ENCODE assay signal across 17 mouse cellular contexts in the genomic region with DNA sequence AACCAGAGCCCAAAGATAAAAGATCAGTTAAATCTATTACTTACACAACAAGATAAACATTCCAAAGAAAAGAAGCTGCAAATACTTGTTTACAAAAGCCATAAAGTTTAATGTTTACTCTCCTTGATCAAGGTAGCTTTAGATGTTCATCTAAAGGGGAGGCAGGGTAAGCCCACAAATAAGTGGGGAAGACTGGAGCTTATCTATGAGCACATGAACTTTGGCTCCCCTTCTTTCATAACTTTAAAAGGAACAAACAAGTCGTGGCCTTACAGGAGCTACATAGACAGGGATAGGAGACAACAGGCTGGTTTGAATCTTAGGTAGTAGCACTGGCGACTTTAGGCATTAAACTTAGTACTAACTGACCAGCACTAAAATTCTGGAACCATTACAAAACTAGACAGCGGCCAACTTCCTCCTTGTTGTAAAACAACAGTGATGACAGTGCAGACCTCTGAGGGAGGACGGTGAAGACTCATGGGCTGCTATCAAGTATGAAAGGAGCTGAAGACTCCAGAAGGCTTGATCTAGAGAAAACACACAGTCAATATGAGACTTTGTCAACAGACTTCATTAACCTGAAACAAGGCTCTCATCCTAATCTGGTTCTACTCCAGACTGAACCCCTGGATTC.
DNase-seq lines count a peak whose midpoint lies in the region; ATAC-seq and TF ChIP-seq lines count a peak whose summit lies in the region.
"Had no signal": no experiment of that assay in that cellular context is flagged by ENCODE, and none has a peak within 500 bp of the region (broad histone marks: within the 10 kb centered on the region; RNA-seq: fewer than 3 reads in every experiment).

No protein-coding gene starts in this region.

- no peaks in the 10 kb centered on the region for H3K36me3 ChIP-seq in kidney, adult 2 months (ENCODE audit: control insufficient read depth, insufficient read depth, low read length)
- H3K36me3 ChIP-seq in midbrain, embryonic 11.5 days (ENCODE audit: control insufficient read depth, insufficient read depth, low read length) = no peaks in the 10 kb centered on the region
- H3K36me3 ChIP-seq in forebrain, embryonic 13.5 days (ENCODE audit: poor library complexity, severe bottlenecking) = no peaks in the 10 kb centered on the region
- H3K36me3 ChIP-seq: embryonic facial prominence, embryonic 12.5 days; heart, embryonic 15.5 days; hindbrain, embryonic 13.5 days; intestine, embryonic 15.5 days; midbrain, embryonic 13.5 days had no signal

- TF ChIP-seq POLR2A in kidney, adult 2 months (IDR thresholded peaks at IDR 0.05; ENCODE audit: low read depth, low read length) = no peak
- TF ChIP-seq POLR2A in bone marrow macrophage, adult 2 months (IDR thresholded peaks at IDR 0.05; ENCODE audit: borderline replicate concordance, low read depth, low read length) = no peak

- ATAC-seq in common myeloid progenitor, adult 5-6 weeks (replicated peaks; ENCODE audit: low read depth, poor library complexity, severe bottlenecking) = peak; percentile 61
- ATAC-seq in megakaryocyte, adult 5-6 weeks (ENCODE audit: poor library complexity, severe bottlenecking) = peak; percentile 81
- ATAC-seq in midbrain, embryonic 11.5 days (ENCODE audit: low FRiP score) = no peak
- ATAC-seq in forebrain, embryonic 13.5 days = no peak
- ATAC-seq: forebrain, embryonic 16.5 days; intestine, embryonic 15.5 days; midbrain, embryonic 13.5 days had no signal

- H3K4me1 ChIP-seq in kidney, adult 2 months (ENCODE audit: control insufficient read depth, insufficient read depth, low read length) = no peaks in the 10 kb centered on the region; the same call in 1 of the 2 replicates
- peaks cover 46% of the 10 kb centered on the region for H3K4me1 ChIP-seq in bone marrow macrophage, adult 2 months (ENCODE audit: control insufficient read depth, insufficient read depth, low read length)
- no peaks in the 10 kb centered on the region for H3K4me1 ChIP-seq in midbrain, embryonic 11.5 days (ENCODE audit: control insufficient read depth, insufficient read depth, low read length)
- no peaks in the 10 kb centered on the region for H3K4me1 ChIP-seq in forebrain, embryonic 13.5 days
- H3K4me1 ChIP-seq: embryonic facial prominence, embryonic 12.5 days; heart, embryonic 15.5 days; hindbrain, embryonic 13.5 days; intestine, embryonic 15.5 days had no signal

- no peaks in the 10 kb centered on the region for H3K27me3 ChIP-seq in kidney, adult 2 months (replicated peaks; ENCODE audit: control insufficient read depth, insufficient read depth, low read length)
- H3K27me3 ChIP-seq in midbrain, embryonic 11.5 days (ENCODE audit: control insufficient read depth, insufficient read depth, low read length) = no peaks in the 10 kb centered on the region
- H3K27me3 ChIP-seq in forebrain, embryonic 13.5 days = no peaks in the 10 kb centered on the region
- H3K27me3 ChIP-seq: embryonic facial prominence, embryonic 12.5 days; heart, embryonic 15.5 days; hindbrain, embryonic 13.5 days; intestine, embryonic 15.5 days; midbrain, embryonic 13.5 days had no signal

- no peak for TF ChIP-seq CTCF in kidney, adult 2 months (conservative IDR thresholded peaks at IDR 0.05; ENCODE audit: insufficient read depth, insufficient read length, low read depth, low read length)
- TF ChIP-seq CTCF in bone marrow macrophage, adult 2 months (IDR thresholded peaks at IDR 0.05; ENCODE audit: low read depth, low read length) = no peak

- H3K4me2 ChIP-seq in midbrain, embryonic 11.5 days = no peak overlapping the region
- H3K4me2 ChIP-seq in forebrain, embryonic 13.5 days = no peak overlapping the region
- H3K4me2 ChIP-seq: embryonic facial prominence, embryonic 12.5 days; heart, embryonic 15.5 days; hindbrain, embryonic 13.5 days; intestine, embryonic 15.5 days; midbrain, embryonic 13.5 days had no signal

- H3K4me3 ChIP-seq in kidney, adult 2 months (ENCODE audit: insufficient read depth, low read depth, low read length) = no peak overlapping the region
- no peak overlapping the region for H3K4me3 ChIP-seq in bone marrow macrophage, adult 2 months (ENCODE audit: insufficient read depth, low read length)
- H3K4me3 ChIP-seq in midbrain, embryonic 11.5 days (ENCODE audit: low read depth, low read length) = no peak overlapping the region
- H3K4me3 ChIP-seq in forebrain, embryonic 13.5 days = no peak overlapping the region
- H3K4me3 ChIP-seq: embryonic facial prominence, embryonic 12.5 days; heart, embryonic 15.5 days; hindbrain, embryonic 13.5 days; intestine, embryonic 15.5 days; midbrain, embryonic 13.5 days had no signal

- H3K9ac ChIP-seq in midbrain, embryonic 11.5 days (ENCODE audit: low read length) = no peak overlapping the region
- no peak overlapping the region for H3K9ac ChIP-seq in forebrain, embryonic 13.5 days
- H3K9ac ChIP-seq: embryonic facial prominence, embryonic 12.5 days; heart, embryonic 15.5 days; hindbrain, embryonic 13.5 days; intestine, embryonic 15.5 days; liver, embryonic 14.5 days; midbrain, embryonic 13.5 days had no signal

- DNase-seq in kidney, adult 2 months = peak; percentile 19
- no peak for DNase-seq in kidney, adult 18-20 months
- DNase-seq in midbrain, embryonic 11.5 days (ENCODE audit: low spot score, missing footprints) = no peak
- DNase-seq: adrenal gland, postnatal 25 days; cerebellum, adult 8-10 months; layer of hippocampus, postnatal 36 days had no signal

- H3K27ac ChIP-seq in kidney, adult 2 months (ENCODE audit: insufficient read depth, low read depth, low read length) = no peak overlapping the region
- H3K27ac ChIP-seq in bone marrow macrophage, adult 2 months (ENCODE audit: insufficient read depth, low read depth, low read length) = peak overlapping the region; percentile 67
- H3K27ac ChIP-seq in midbrain, embryonic 11.5 days (ENCODE audit: low read depth, low read length) = no peak overlapping the region
- H3K27ac ChIP-seq in forebrain, embryonic 13.5 days = no peak overlapping the region
- H3K27ac ChIP-seq: embryonic facial prominence, embryonic 12.5 days; heart, embryonic 15.5 days; hindbrain, embryonic 13.5 days; intestine, embryonic 15.5 days; liver, embryonic 14.5 days; midbrain, embryonic 13.5 days had no signal

- 55% methylated on average over 4 of the region's 4 CpGs for WGBS in kidney, adult 2 months
- 85% methylated on average over 4 of the region's 4 CpGs for WGBS in midbrain, embryonic 11.5 days
- WGBS in forebrain, embryonic 13.5 days = 94% methylated on average over 4 of the region's 4 CpGs

- no peaks in the 10 kb centered on the region for H3K9me3 ChIP-seq in midbrain, embryonic 11.5 days (ENCODE audit: control insufficient read depth, low read length)
- no peaks in the 10 kb centered on the region for H3K9me3 ChIP-seq in forebrain, embryonic 13.5 days (replicated peaks)
- H3K9me3 ChIP-seq: embryonic facial prominence, embryonic 12.5 days; heart, embryonic 15.5 days; hindbrain, embryonic 13.5 days; intestine, embryonic 15.5 days; midbrain, embryonic 13.5 days had no signal

Comparison
In these comparisons a context has a peak if more than half of its experiments do, and no peak if none do; other contexts are left out.
1. ATAC-seq: peak in common myeloid progenitor, adult 5-6 weeks (single experiment) and megakaryocyte, adult 5-6 weeks (single experiment); none in midbrain, embryonic 11.5 days (single experiment) and forebrain, embryonic 13.5 days (single experiment).